In genomic region chr9:106392828-106393527, GRCm38 (mm10) we compare ENCODE assay signal across 23 mouse cellular contexts. TPM values are rescaled to one million over a fixed set of nuclear protein-coding genes. Genes with fewer than 3 reads are reported as not detected.
A peak's percentile ranks its signal among the peaks of the same experiment; 100 is the strongest.
DNase-seq lines count a peak whose midpoint lies in the region; ATAC-seq and TF ChIP-seq lines count a peak whose summit lies in the region.
"Had no signal": no experiment of that assay in that cellular context is flagged by ENCODE, and none has a peak within 500 bp of the region (broad histone marks: within the 10 kb centered on the region; RNA-seq: fewer than 3 reads in every experiment).

No protein-coding gene starts in this region.

- no peak overlapping the region for H3K9ac ChIP-seq in heart, embryonic 11.5 days (ENCODE audit: low read depth, low read length)
- H3K9ac ChIP-seq in kidney, embryonic 15.5 days, result no peak overlapping the region
- H3K9ac ChIP-seq: hindbrain, embryonic 15.5 days; neural tube, embryonic 12.5 days had no signal

- H3K27me3 ChIP-seq in heart, embryonic 11.5 days (ENCODE audit: control insufficient read depth, insufficient read depth, low read length), result no peaks in the 10 kb centered on the region
- H3K27me3 ChIP-seq in kidney, embryonic 15.5 days, result no peaks in the 10 kb centered on the region
- H3K27me3 ChIP-seq in kidney, adult 2 months (replicated peaks; ENCODE audit: control insufficient read depth, insufficient read depth, low read length), result no peaks in the 10 kb centered on the region
- H3K27me3 ChIP-seq: hindbrain, embryonic 15.5 days; neural tube, embryonic 12.5 days; Patski had no signal

- peaks cover 45% of the 10 kb centered on the region for H3K4me1 ChIP-seq in heart, embryonic 11.5 days (ENCODE audit: control insufficient read depth, insufficient read depth, low read length)
- H3K4me1 ChIP-seq in kidney, embryonic 15.5 days, result peaks cover 35% of the 10 kb centered on the region
- peaks cover 14% of the 10 kb centered on the region for H3K4me1 ChIP-seq in kidney, adult 2 months (ENCODE audit: control insufficient read depth, insufficient read depth, low read length)

- TF ChIP-seq CTCF in kidney, adult 2 months (conservative IDR thresholded peaks at IDR 0.05; ENCODE audit: insufficient read depth, insufficient read length, low read depth, low read length), result no peak

- H3K36me3 ChIP-seq in heart, embryonic 11.5 days (ENCODE audit: control insufficient read depth, insufficient read depth, low read length), result no peaks in the 10 kb centered on the region
- no peaks in the 10 kb centered on the region for H3K36me3 ChIP-seq in kidney, embryonic 15.5 days
- H3K36me3 ChIP-seq in kidney, adult 2 months (ENCODE audit: control insufficient read depth, insufficient read depth, low read length), result no peaks in the 10 kb centered on the region
- H3K36me3 ChIP-seq: hindbrain, embryonic 15.5 days; neural tube, embryonic 12.5 days had no signal

- no peak overlapping the region for H3K4me2 ChIP-seq in heart, embryonic 11.5 days
- H3K4me2 ChIP-seq in kidney, embryonic 15.5 days, result no peak overlapping the region
- H3K4me2 ChIP-seq: hindbrain, embryonic 15.5 days; neural tube, embryonic 12.5 days had no signal

- ATAC-seq in heart, embryonic 11.5 days (replicated peaks; ENCODE audit: insufficient number of reproducible peaks, low FRiP score, low TSS enrichment), result 0 out of 2 replicates have a peak, but pooled peaks have one; percentile 3
- 0 out of 2 replicates have a peak, but pooled peaks have one; percentile 6 for ATAC-seq in kidney, embryonic 15.5 days (replicated peaks; ENCODE audit: low FRiP score)
- ATAC-seq: CD4-positive, CD25-positive, alpha-beta regulatory T cell, adult 4 months; Patski had no signal

- no peak for DNase-seq in heart, adult 8-10 months (ENCODE audit: low spot score)
- DNase-seq in kidney, adult 2 months, result no peak
- DNase-seq in lung, postnatal 10 days, result peak; percentile 47
- DNase-seq in lung, postnatal 36 days, result no peak
- DNase-seq in frontal cortex, adult 2 months (ENCODE audit: extremely low spot score in 1 of 2, low spot score in 1 of 2), result no peak
- DNase-seq: adrenal gland, postnatal 36 days; cerebellum, adult 11 months; cerebellum, adult 9-11 months; gastrocnemius, adult 2 months; heart, postnatal 4 days; kidney, adult 18-20 months; kidney, postnatal 4 days; lung, postnatal 14 days; midbrain, embryonic 14.5 days; right cerebral cortex, postnatal 14 days had no signal

- H3K9me3 ChIP-seq in heart, embryonic 11.5 days (replicated peaks; ENCODE audit: control insufficient read depth, low read length), result peaks cover 5% of the 10 kb centered on the region; the same call in 1 of the 2 replicates
- no peaks in the 10 kb centered on the region for H3K9me3 ChIP-seq in kidney, embryonic 15.5 days (replicated peaks)
- H3K9me3 ChIP-seq: hindbrain, embryonic 15.5 days; neural tube, embryonic 12.5 days had no signal

- TF ChIP-seq POLR2A in kidney, adult 2 months (IDR thresholded peaks at IDR 0.05; ENCODE audit: low read depth, low read length), result no peak

- no peak overlapping the region for H3K27ac ChIP-seq in heart, embryonic 11.5 days (ENCODE audit: low read depth, low read length)
- H3K27ac ChIP-seq in kidney, embryonic 15.5 days, result no peak overlapping the region
- no peak overlapping the region for H3K27ac ChIP-seq in kidney, adult 2 months (ENCODE audit: insufficient read depth, low read depth, low read length)
- H3K27ac ChIP-seq: gastrocnemius, adult 2 months; hindbrain, embryonic 15.5 days; left cerebral cortex, adult 2 months; neural tube, embryonic 12.5 days; stomach, postnatal 0 days had no signal

- H3K4me3 ChIP-seq in heart, embryonic 11.5 days (ENCODE audit: low read depth, low read length), result no peak overlapping the region
- no peak overlapping the region for H3K4me3 ChIP-seq in kidney, embryonic 15.5 days (replicated peaks)
- H3K4me3 ChIP-seq in kidney, adult 2 months (ENCODE audit: insufficient read depth, low read depth, low read length), result no peak overlapping the region
- H3K4me3 ChIP-seq: gastrocnemius, adult 2 months; hindbrain, embryonic 15.5 days; left cerebral cortex, adult 2 months; neural tube, embryonic 12.5 days had no signal

- 51% methylated on average over 11 of the region's 11 CpGs for WGBS in heart, embryonic 11.5 days (ENCODE audit: insufficient replicate concordance)
- 73% methylated on average over 11 of the region's 11 CpGs for WGBS in kidney, embryonic 15.5 days
- WGBS in kidney, adult 2 months, result 58% methylated on average over 11 of the region's 11 CpGs

RNA-seq across cellular contexts. Expression of gene Dusp7, which starts 24.5 kb away (rescaled TPM):
- polyA plus RNA-seq in heart, embryonic 11.5 days (2014; fragmentation: Nextera tagmentation; extraction: Ambion mirVana), result 19.8 and 22.0 TPM in 2 replicates
- total RNA-seq in heart, adult 8-10 months (2022), result 10 to 100 TPM; 53.4 to 67.0 (median 62.7) TPM
- polyA plus RNA-seq in kidney, embryonic 15.5 days (2015; fragmentation: Nextera tagmentation; extraction: Ambion mirVana), result 15.6 and 17.7 TPM in 2 replicates
- polyA plus RNA-seq in kidney, adult 2 months (2012; rRNA removed), result 38.8 and 44.1 TPM in 2 replicates
- 92.3 and 101 TPM in 2 replicates for polyA plus RNA-seq in frontal cortex, adult 2 months (2012; rRNA removed)

RNA-seq across cellular contexts. Expression of gene Rpl29, which starts 36.3 kb away (rescaled TPM):
- polyA plus RNA-seq in heart, embryonic 11.5 days (2014; fragmentation: Nextera tagmentation; extraction: Ambion mirVana), result 695 and 851 TPM in 2 replicates
- total RNA-seq in heart, adult 8-10 months (2022), result 100 to 1,000 TPM; 256 to 304 (median 274) TPM
- polyA plus RNA-seq in kidney, embryonic 15.5 days (2015; fragmentation: Nextera tagmentation; extraction: Ambion mirVana), result 1,077 and 1,119 TPM in 2 replicates
- 452 and 521 TPM in 2 replicates for polyA plus RNA-seq in kidney, adult 2 months (2012; rRNA removed)
- 727 and 762 TPM in 2 replicates for polyA plus RNA-seq in frontal cortex, adult 2 months (2012; rRNA removed)

RNA-seq across cellular contexts. Expression of gene Acy1, which starts 45.1 kb away (rescaled TPM):
- polyA plus RNA-seq in heart, embryonic 11.5 days (2014; fragmentation: Nextera tagmentation; extraction: Ambion mirVana), result 23.2 and 27.7 TPM in 2 replicates
- 10 to 100 TPM; 23.1 to 28.9 (median 25.7) TPM for total RNA-seq in heart, adult 8-10 months (2022)
- 49.9 and 52.0 TPM in 2 replicates for polyA plus RNA-seq in kidney, embryonic 15.5 days (2015; fragmentation: Nextera tagmentation; extraction: Ambion mirVana)
- polyA plus RNA-seq in kidney, adult 2 months (2012; rRNA removed), result 141 and 154 TPM in 2 replicates
- 9.8 and 9.9 TPM in 2 replicates for polyA plus RNA-seq in frontal cortex, adult 2 months (2012; rRNA removed)

RNA-seq across cellular contexts. Expression of gene Abhd14b, which starts 54.3 kb away (rescaled TPM):
- polyA plus RNA-seq in heart, embryonic 11.5 days (2014; fragmentation: Nextera tagmentation; extraction: Ambion mirVana), result 4.7 and 5.0 TPM in 2 replicates
- total RNA-seq in heart, adult 8-10 months (2022), result 10 to 100 TPM in 2 of 4 experiments, 1 to 10 TPM in 2; 6.0 to 11.8 (median 9.6) TPM
- 27.9 and 30.6 TPM in 2 replicates for polyA plus RNA-seq in kidney, embryonic 15.5 days (2015; fragmentation: Nextera tagmentation; extraction: Ambion mirVana)
- polyA plus RNA-seq in kidney, adult 2 months (2012; rRNA removed), result 470 and 526 TPM in 2 replicates
- polyA plus RNA-seq in frontal cortex, adult 2 months (2012; rRNA removed), result 29.0 and 36.5 TPM in 2 replicates

RNA-seq across cellular contexts. Expression of gene Abhd14a, which starts 54.5 kb away (rescaled TPM):
- polyA plus RNA-seq in heart, embryonic 11.5 days (2014; fragmentation: Nextera tagmentation; extraction: Ambion mirVana), result 41.2 and 41.9 TPM in 2 replicates
- 10 to 100 TPM; 17.5 to 20.6 (median 19.5) TPM for total RNA-seq in heart, adult 8-10 months (2022)
- polyA plus RNA-seq in kidney, embryonic 15.5 days (2015; fragmentation: Nextera tagmentation; extraction: Ambion mirVana), result 55.5 and 56.8 TPM in 2 replicates
- 137 and 146 TPM in 2 replicates for polyA plus RNA-seq in kidney, adult 2 months (2012; rRNA removed)
- 73.6 and 78.1 TPM in 2 replicates for polyA plus RNA-seq in frontal cortex, adult 2 months (2012; rRNA removed)
